23 mouse cellular contexts compared by ENCODE assay signal in the genomic region with DNA sequence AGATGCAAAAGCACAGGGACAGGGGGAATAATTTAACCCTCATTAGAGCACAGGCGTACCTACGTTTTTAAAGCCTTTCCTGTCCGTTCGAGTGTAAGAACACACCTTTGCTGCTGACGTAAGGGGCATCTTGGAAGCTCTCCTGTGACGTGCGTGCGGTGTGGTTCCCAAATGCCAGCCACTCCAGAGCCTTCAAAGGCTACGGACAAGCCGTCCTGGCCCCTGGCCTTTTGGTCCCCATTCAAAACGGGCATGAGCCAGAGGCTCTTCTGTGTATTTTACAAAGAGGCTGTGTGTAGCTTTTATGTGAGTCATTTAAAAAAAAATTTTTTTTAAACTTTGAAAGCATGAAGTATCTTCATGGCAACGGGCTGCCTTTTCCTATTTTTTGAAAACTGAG.
"Had no signal": no experiment of that assay in that cellular context is flagged by ENCODE, and none has a peak within 500 bp of the region (broad histone marks: within the 10 kb centered on the region; RNA-seq: fewer than 3 reads in every experiment).

No protein-coding gene starts in this region.

- DNase-seq: kidney, postnatal 10 days; kidney, postnatal 36 days; liver; lung, adult 18-20 months; lung, postnatal 10 days; lung, postnatal 36 days; retina, postnatal 1 day; right cerebral cortex, postnatal 25 days; spleen, adult 18-20 months; thymus, adult 2 months; thymus, postnatal 14 days; thymus, postnatal 4 days had no signal

- H3K4me3 ChIP-seq: limb, embryonic 10.5 days; limb, embryonic 13.5 days; liver, embryonic 12.5 days; liver, embryonic 15.5 days; lung, embryonic 15.5 days; megakaryocyte, embryonic 14.5 days; midbrain, embryonic 10.5 days; midbrain, embryonic 13.5 days; myocyte; neural tube, embryonic 13.5 days; stomach, embryonic 15.5 days had no signal

- H3K4me1 ChIP-seq: liver, embryonic 15.5 days had no signal

- H3K27ac ChIP-seq: limb, embryonic 10.5 days; limb, embryonic 13.5 days; liver, embryonic 12.5 days; liver, embryonic 15.5 days; lung, embryonic 15.5 days; midbrain, embryonic 10.5 days; midbrain, embryonic 13.5 days; neural tube, embryonic 13.5 days; stomach, embryonic 15.5 days had no signal
